Mouse (Mus musculus) layer of hippocampus, adult 2 months (tissue): ENCODE measurements around the gene Faap100. TPM values are rescaled to one million over a fixed set of nuclear protein-coding genes. Genes with fewer than 3 reads are reported as not detected.
"Not testable (repeated sequence)": the region's sequence is repeated elsewhere in the genome, so short reads cannot be mapped to it uniquely, and the experiment has no call there.

Source experiments
- DNase-seq, 2 experiments: peaks; one replicate each; pipeline ENCODE4 v3.0.0; 2022; ENCODE audit warnings: low spot score in 2 of 2
- H3K27ac ChIP-seq: fragments of 200-600 bp; 2 replicates; pipeline ENCODE4 v1.8.1; 2022
- H3K4me3 ChIP-seq: fragments of 200-600 bp; 2 replicates; pipeline ENCODE4 v1.8.1; 2022; ENCODE audit warnings: mild to moderate bottlenecking
- CTCF ChIP-seq: fragments of 200-600 bp; conservative IDR thresholded peaks from 2 replicates; pipeline ENCODE4 v1.8.1; 2022; ENCODE audit warnings: antibody characterized with exemption, mild to moderate bottlenecking, moderate library complexity
- long read RNA-seq, 2 experiments: library from polyadenylated mRNA; stranded (forward); transcript quantifications; one replicate each; pipeline ENCODE4 v2.0.0; 2021; ENCODE audit warnings: borderline mapping rate in 2 of 2
- total RNA-seq, 2 experiments: library from RNA; stranded (reverse); gene quantifications; 2 replicates each; pipeline ENCODE4 v1.2.3; 2021

The Faap100 gene
- 10 to 100 TPM; 17.7 to 19.5 TPM for total RNA-seq
- long read RNA-seq, experiment 1, transcript Faap100-201 (10 exons, 3,193 nt) = major isoform, 8 of 19 reads
- long read RNA-seq, experiment 1, partial matches to known transcripts = 6 of 19 reads
- long read RNA-seq, experiment 1, other reads (novel, unspliced or antisense) = 4 of 19 reads
- long read RNA-seq, experiment 2, transcript Faap100-201 (10 exons, 3,193 nt) = major isoform, 11 of 16 reads
- long read RNA-seq, experiment 2, partial matches to known transcripts = 3 of 16 reads
- long read RNA-seq, experiment 2, other reads (novel, unspliced or antisense) = 2 of 16 reads

- TF ChIP-seq CTCF = peak; percentile 88
- DNase-seq = peak; percentile 80 to 83
- Histone ChIP-seq H3K4me3 (peak within 1 kb of the TSS; percentile 82), H3K27ac (peak within 1 kb of the TSS; percentile 71)
Measured at GRCm38 (mm10) chr11:120378611-120379540, at the start of gene Faap100. Gene Faap100 (minus strand): TSS chr11:120378764.

GRCm38 (mm10) chr11:120426727-120427126, 48.2 kb upstream of the Faap100 start:
- no peak overlapping the region for H3K27ac ChIP-seq
- no peak for TF ChIP-seq CTCF
- no peak overlapping the region for H3K4me3 ChIP-seq

GRCm38 (mm10) chr11:120423569-120424295, 45.2 kb upstream of the Faap100 start:
- no peak overlapping the region for H3K27ac ChIP-seq

More at GRCm38 (mm10) chr11:120426727-120427126, 48.2 kb upstream of the Faap100 start:
- no peak for DNase-seq

GRCm38 (mm10) chr11:120422651-120423568, 44.3 kb upstream of the Faap100 start:
- Histone ChIP-seq H3K27ac (no peak overlapping the region), H3K4me3 (no peak overlapping the region)
- TF ChIP-seq CTCF = no peak
- no peak for DNase-seq

More at GRCm38 (mm10) chr11:120423569-120424295, 45.2 kb upstream of the Faap100 start:
- peak; percentile 32 to 77 for DNase-seq
- TF ChIP-seq CTCF = peak; percentile 89
- H3K4me3 ChIP-seq = no peak overlapping the region

GRCm38 (mm10) chr11:120418592-120418991, 40.0 kb upstream of the Faap100 start:
- DNase-seq = no peak
- Histone ChIP-seq H3K4me3 (no peak overlapping the region), H3K27ac (no peak overlapping the region)
- no peak for TF ChIP-seq CTCF

- Histone ChIP-seq H3K4me3 (no peak overlapping the region), H3K27ac (no peak overlapping the region)
- no peak for DNase-seq
- TF ChIP-seq CTCF = no peak
Measured at GRCm38 (mm10) chr11:120417852-120418251, 39.3 kb upstream of the Faap100 start.

- H3K27ac ChIP-seq, DNase-seq, H3K4me3 ChIP-seq: not testable (repeated sequence)
Measured at GRCm38 (mm10) chr11:120413621-120414020, 35.1 kb upstream of the Faap100 start.

GRCm38 (mm10) chr11:120406445-120406844, 27.9 kb upstream of the Faap100 start:
- Histone ChIP-seq H3K4me3 (no peak overlapping the region), H3K27ac (no peak overlapping the region)
- no peak for DNase-seq
- TF ChIP-seq CTCF = no peak

- Histone ChIP-seq H3K27ac (no peak overlapping the region), H3K4me3 (no peak overlapping the region)
- no peak for TF ChIP-seq CTCF
- DNase-seq = no peak
Measured at GRCm38 (mm10) chr11:120405867-120406266, 27.3 kb upstream of the Faap100 start.

GRCm38 (mm10) chr11:120404814-120405213, 26.2 kb upstream of the Faap100 start:
- H3K4me3 ChIP-seq = no peak overlapping the region
- no peak overlapping the region for H3K27ac ChIP-seq
- DNase-seq = no peak
- no peak for TF ChIP-seq CTCF

- no peak for TF ChIP-seq CTCF
- DNase-seq = no peak
- Histone ChIP-seq H3K27ac (no peak overlapping the region), H3K4me3 (no peak overlapping the region)
Measured at GRCm38 (mm10) chr11:120399319-120399718, 20.8 kb upstream of the Faap100 start.

- DNase-seq = no peak
- TF ChIP-seq CTCF = no peak
- Histone ChIP-seq H3K4me3 (no peak overlapping the region), H3K27ac (no peak overlapping the region)
Measured at GRCm38 (mm10) chr11:120397602-120398001, 19.0 kb upstream of the Faap100 start.
